Mouse (Mus musculus) spleen, adult 2 months (tissue): ENCODE measurements around the gene Scn3b.

ENCODE experiments used
- CTCF ChIP-seq: fragments of 200-500 bp; IDR thresholded peaks from 2 replicates; pipeline ENCODE4 v1.5.1; 2011; ENCODE audit warnings: mild to moderate bottlenecking, inconsistent platforms; ENCODE audit not compliant: insufficient read depth, insufficient read length, insufficient replicate concordance; ENCODE audit errors: extremely low read depth
- POLR2A ChIP-seq: fragments of 200-500 bp; IDR thresholded peaks from 2 replicates; pipeline ENCODE4 v1.6.1; 2011; ENCODE audit warnings: low read depth, low read length, inconsistent platforms

GRCm38 (mm10) chr9:40317735-40318134, 48.7 kb downstream of the Scn3b start:
- TF ChIP-seq CTCF: no peak
- TF ChIP-seq POLR2A: no peak
